Mouse (Mus musculus) hindbrain, embryonic 16.5 days (tissue): Measurements from ENCODE around the gene Ace3. TPM values are rescaled to one million over a fixed set of nuclear protein-coding genes. Genes with fewer than 3 reads are reported as not detected.

Experiments
- ATAC-seq: fragments of 200-750 bp; cut with Nextera tagmentation; 2 replicates; pipeline ENCODE4 v1.8.0; 2017; ENCODE audit warnings: moderate TSS enrichment, moderate library complexity
- H3K27ac ChIP-seq: fragments of 300-500 bp; sonication (generic); 2 replicates; pipeline ENCODE4 v1.5.1; 2014; ENCODE audit warnings: low read depth, mild to moderate bottlenecking, control low read depth, low read length, moderate library complexity
- H3K27me3 ChIP-seq: fragments of 300-500 bp; sonication (generic); replicated peaks from 2 replicates; pipeline ENCODE4 v1.6.1; 2014; ENCODE audit warnings: low read length; ENCODE audit not compliant: control insufficient read depth, insufficient read depth
- H3K36me3 ChIP-seq: fragments of 300-500 bp; sonication (generic); 2 replicates; pipeline ENCODE4 v1.6.1; 2014; ENCODE audit warnings: mild to moderate bottlenecking, low read length, moderate library complexity, mixed read lengths; ENCODE audit not compliant: control insufficient read depth, insufficient read depth
- H3K4me1 ChIP-seq: fragments of 300-500 bp; sonication (generic); 2 replicates; pipeline ENCODE4 v1.6.1; 2014; ENCODE audit warnings: low read depth, low read length; ENCODE audit not compliant: control insufficient read depth, insufficient read depth
- H3K4me2 ChIP-seq: fragments of 300-500 bp; sonication (generic); 2 replicates; pipeline ENCODE4 v1.6.1; 2014; ENCODE audit warnings: mild to moderate bottlenecking, low read length, control low read depth, moderate library complexity
- H3K4me3 ChIP-seq: fragments of 300-500 bp; sonication (generic); 2 replicates; pipeline ENCODE4 v1.5.1; 2014; ENCODE audit warnings: mild to moderate bottlenecking, low read length, control low read depth, moderate library complexity
- H3K9ac ChIP-seq: fragments of 300-500 bp; sonication (generic); 2 replicates; pipeline ENCODE4 v1.6.1; 2014; ENCODE audit warnings: low read depth, mild to moderate bottlenecking, control low read depth, low read length, moderate library complexity
- H3K9me3 ChIP-seq: fragments of 300-500 bp; sonication (generic); 2 replicates; pipeline ENCODE4 v1.6.1; 2014; ENCODE audit warnings: mild to moderate bottlenecking, low read length, moderate library complexity; ENCODE audit not compliant: control insufficient read depth
- WGBS: fragments of 180-500 bp; shearing (Covaris S2); extraction: QIAGEN DNeasy Blood & Tissue Kit; methylation state at CpG from one replicate; pipeline ENCODE4 v1.1.7; 2014; 5-methylcytosine and 5-hydroxymethylcytosine counted together
- polyA plus RNA-seq: library from polyadenylated mRNA; unstranded; fragments of >200 nt; fragmentation: Nextera tagmentation; extraction: Ambion mirVana; gene quantifications from 2 replicates; pipeline ENCODE4 v1.2.1, GENCODE M21; 2015

Ace3 gene
- 0.06 TPM in 1 of 2 replicates, not detected in the other for polyA plus RNA-seq

GRCm38 (mm10) chr11:105994375-105994774 is at the start of gene Ace3:
Gene Ace3 (plus strand): TSS chr11:105994675.
- Histone ChIP-seq H3K4me2 (no peak within 1 kb of the TSS), H3K9me3 (no peaks in the 10 kb centered on the region), H3K36me3 (no peaks in the 10 kb centered on the region), H3K9ac (no peak within 1 kb of the TSS), H3K4me1 (no peaks in the 10 kb centered on the region), H3K4me3 (no peak within 1 kb of the TSS), H3K27ac (no peak within 1 kb of the TSS), H3K27me3 (no peaks in the 10 kb centered on the region)
- no peak for ATAC-seq
- 92% methylated on average over 3 of the region's 3 CpGs for WGBS

GRCm38 (mm10) chr11:105944770-105945672 is 49.5 kb upstream of the Ace3 start:
- Histone ChIP-seq H3K9me3 (no peaks in the 10 kb centered on the region), H3K4me3 (peak overlapping the region; percentile 70), H3K4me2 (peak overlapping the region; percentile 91), H3K36me3 (no peaks in the 10 kb centered on the region), H3K4me1 (peaks cover 13% of the 10 kb centered on the region), H3K27ac (no peak overlapping the region), H3K9ac (no peak overlapping the region), H3K27me3 (no peaks in the 10 kb centered on the region)
- no peak for ATAC-seq
- WGBS: 74% methylated on average over 16 of the region's 16 CpGs

GRCm38 (mm10) chr11:105946694-105947154 is 47.8 kb upstream of the Ace3 start:
- no peak overlapping the region for H3K27ac ChIP-seq
- H3K9ac ChIP-seq: no peak overlapping the region
- no peaks in the 10 kb centered on the region for H3K36me3 ChIP-seq
- 55% methylated on average over 11 of the region's 11 CpGs for WGBS
- no peaks in the 10 kb centered on the region for H3K27me3 ChIP-seq
- H3K4me2 ChIP-seq: no peak overlapping the region
- H3K4me3 ChIP-seq: no peak overlapping the region
- ATAC-seq: no peak
- H3K9me3 ChIP-seq: no peaks in the 10 kb centered on the region
- peaks cover 13% of the 10 kb centered on the region for H3K4me1 ChIP-seq

- 78% methylated on average over 2 of the region's 2 CpGs for WGBS
Observed at GRCm38 (mm10) chr11:105948255-105948654, 46.2 kb upstream of the Ace3 start.

GRCm38 (mm10) chr11:105950519-105950918 is 44.0 kb upstream of the Ace3 start:
- Histone ChIP-seq H3K27ac (no peak overlapping the region), H3K36me3 (no peaks in the 10 kb centered on the region), H3K27me3 (no peaks in the 10 kb centered on the region), H3K9me3 (no peaks in the 10 kb centered on the region), H3K9ac (no peak overlapping the region), H3K4me1 (no peaks in the 10 kb centered on the region), H3K4me2 (no peak overlapping the region), H3K4me3 (no peak overlapping the region)
- ATAC-seq: no peak
- WGBS: 82% methylated on average over 4 of the region's 4 CpGs

More at GRCm38 (mm10) chr11:105948255-105948654, 46.2 kb upstream of the Ace3 start:
- Histone ChIP-seq H3K36me3 (no peaks in the 10 kb centered on the region), H3K4me1 (peaks cover 7% of the 10 kb centered on the region), H3K27ac (no peak overlapping the region), H3K4me2 (no peak overlapping the region), H3K9me3 (no peaks in the 10 kb centered on the region), H3K4me3 (no peak overlapping the region), H3K9ac (no peak overlapping the region), H3K27me3 (no peaks in the 10 kb centered on the region)
- no peak for ATAC-seq

GRCm38 (mm10) chr11:105951601-105952044 is 42.9 kb upstream of the Ace3 start:
- Histone ChIP-seq H3K9me3 (no peaks in the 10 kb centered on the region), H3K27ac (no peak overlapping the region), H3K27me3 (no peaks in the 10 kb centered on the region), H3K9ac (no peak overlapping the region), H3K4me1 (no peaks in the 10 kb centered on the region), H3K4me2 (no peak overlapping the region), H3K4me3 (no peak overlapping the region), H3K36me3 (no peaks in the 10 kb centered on the region)
- 31% methylated on average over 3 of the region's 3 CpGs for WGBS
- ATAC-seq: no peak

- Histone ChIP-seq H3K36me3 (no peaks in the 10 kb centered on the region), H3K4me3 (no peak overlapping the region), H3K9ac (no peak overlapping the region), H3K9me3 (no peaks in the 10 kb centered on the region), H3K27ac (no peak overlapping the region), H3K4me2 (no peak overlapping the region), H3K27me3 (no peaks in the 10 kb centered on the region), H3K4me1 (no peaks in the 10 kb centered on the region)
- WGBS: 87% methylated on average over 9 of the region's 9 CpGs
- ATAC-seq: no peak
Observed at GRCm38 (mm10) chr11:105952111-105952510, 42.4 kb upstream of the Ace3 start.

GRCm38 (mm10) chr11:105952911-105953386 is 41.5 kb upstream of the Ace3 start, which contains the start of gene Cyb561:
Gene Cyb561 (minus strand): TSS chr11:105953336.
- H3K36me3 ChIP-seq: no peaks in the 10 kb centered on the region
- no peaks in the 10 kb centered on the region for H3K9me3 ChIP-seq
- WGBS: 76% methylated on average over 12 of the region's 12 CpGs

GRCm38 (mm10) chr11:105953402-105953801 is 41.1 kb upstream of the Ace3 start:
- no peaks in the 10 kb centered on the region for H3K27me3 ChIP-seq
- no peaks in the 10 kb centered on the region for H3K9me3 ChIP-seq
- H3K36me3 ChIP-seq: no peaks in the 10 kb centered on the region
- H3K4me1 ChIP-seq: no peaks in the 10 kb centered on the region
- 82% methylated on average over 6 of the region's 6 CpGs for WGBS
- no peak for ATAC-seq
- no peak overlapping the region for H3K9ac ChIP-seq
- no peak overlapping the region for H3K27ac ChIP-seq
- no peak overlapping the region for H3K4me3 ChIP-seq
- no peak overlapping the region for H3K4me2 ChIP-seq

More at GRCm38 (mm10) chr11:105952911-105953386, 41.5 kb upstream of the Ace3 start, which contains the start of gene Cyb561:
- no peak within 1 kb of the TSS for H3K4me3 ChIP-seq
- no peak for ATAC-seq
- H3K27ac ChIP-seq: no peak within 1 kb of the TSS
- no peak within 1 kb of the TSS for H3K4me2 ChIP-seq
- no peaks in the 10 kb centered on the region for H3K4me1 ChIP-seq
- no peaks in the 10 kb centered on the region for H3K27me3 ChIP-seq
- no peak within 1 kb of the TSS for H3K9ac ChIP-seq
